Mouse (Mus musculus) liver, embryonic 11.5 days (tissue): ENCODE results near the gene Pla1a. TPM values are rescaled to one million over a fixed set of nuclear protein-coding genes. Genes with fewer than 3 reads are reported as not detected.

ENCODE experiments used
- ATAC-seq: fragments of 200-750 bp; cut with Nextera tagmentation; replicated peaks from 2 replicates; pipeline ENCODE4 v1.8.0; 2017; ENCODE audit warnings: moderate number of reproducible peaks, mild to moderate bottlenecking, moderate TSS enrichment, moderate library complexity; ENCODE audit not compliant: low FRiP score
- DNase-seq: peaks from one replicate; pipeline ENCODE4 v3.0.0-alpha.2; 2017; ENCODE audit warnings: low spot score
- H3K27ac ChIP-seq: fragments of 300-500 bp; sonication (generic); 2 replicates; pipeline ENCODE4 v1.5.1; 2014; ENCODE audit warnings: mild to moderate bottlenecking, low read depth, low read length, control low read depth
- H3K27me3 ChIP-seq: fragments of 300-500 bp; sonication (generic); replicated peaks from 2 replicates; pipeline ENCODE4 v1.6.1; 2014; ENCODE audit warnings: low read length, mixed read lengths; ENCODE audit not compliant: control insufficient read depth, insufficient read depth
- H3K36me3 ChIP-seq: fragments of 300-500 bp; sonication (generic); 2 replicates; pipeline ENCODE4 v1.6.1; 2014; ENCODE audit warnings: mild to moderate bottlenecking, low read length, moderate library complexity, mixed read lengths; ENCODE audit not compliant: control insufficient read depth, insufficient read depth
- H3K4me1 ChIP-seq: fragments of 300-500 bp; sonication (generic); replicated peaks from 2 replicates; pipeline ENCODE4 v1.6.1; 2014; ENCODE audit warnings: low read length, mixed read lengths; ENCODE audit not compliant: control insufficient read depth, insufficient read depth
- H3K4me2 ChIP-seq: fragments of 300-500 bp; sonication (generic); 2 replicates; pipeline ENCODE4 v1.6.1; 2014; ENCODE audit warnings: mild to moderate bottlenecking, control low read depth, moderate library complexity
- H3K4me3 ChIP-seq: fragments of 300-500 bp; sonication (generic); 2 replicates; pipeline ENCODE4 v1.5.1; 2014; ENCODE audit warnings: low read depth, low read length, control low read depth
- H3K9ac ChIP-seq: fragments of 300-500 bp; sonication (generic); 2 replicates; pipeline ENCODE4 v1.6.1; 2014; ENCODE audit warnings: low read depth, low read length, control low read depth
- H3K9me3 ChIP-seq: fragments of 300-500 bp; sonication (generic); 2 replicates; pipeline ENCODE4 v1.6.1; 2016; ENCODE audit warnings: low read length, inconsistent platforms, mixed read lengths; ENCODE audit not compliant: control insufficient read depth
- WGBS: fragments of 180-500 bp; shearing (Covaris S2); extraction: QIAGEN DNeasy Blood & Tissue Kit; methylation state at CpG from one replicate; pipeline ENCODE4 v1.1.7; 2014; 5-methylcytosine and 5-hydroxymethylcytosine counted together
- polyA plus RNA-seq: library from polyadenylated mRNA; unstranded; fragments of >200 nt; fragmentation: Nextera tagmentation; extraction: Ambion mirVana; gene quantifications from 2 replicates; pipeline ENCODE4 v1.2.1, GENCODE M21; 2014

Gene Pla1a
- polyA plus RNA-seq, 1 experiment from 2014 or later = 1.4 TPM

- 84% methylated on average over 3 of the region's 3 CpGs for WGBS
- Histone ChIP-seq H3K9ac (no peak overlapping the region), H3K27ac (no peak overlapping the region), H3K4me1 (peaks cover 43% of the 10 kb centered on the region), H3K36me3 (no peaks in the 10 kb centered on the region), H3K27me3 (no peaks in the 10 kb centered on the region), H3K4me3 (no peak overlapping the region), H3K9me3 (no peaks in the 10 kb centered on the region), H3K4me2 (no peak overlapping the region)
- ATAC-seq (no peak), DNase-seq (no peak)
Observed at GRCm38 (mm10) chr16:38379926-38380325, 53.0 kb downstream of the Pla1a start.

GRCm38 (mm10) chr16:38379493-38379892 lies 53.5 kb downstream of the Pla1a start:
- DNase-seq (no peak), ATAC-seq (no peak)
- H3K4me3 ChIP-seq = no peak overlapping the region
- H3K9ac ChIP-seq = no peak overlapping the region
- H3K9me3 ChIP-seq = no peaks in the 10 kb centered on the region
- WGBS = 47% methylated on average over 3 of the region's 3 CpGs
- H3K4me2 ChIP-seq = no peak overlapping the region
- no peak overlapping the region for H3K27ac ChIP-seq
- peaks cover 43% of the 10 kb centered on the region for H3K4me1 ChIP-seq
- no peaks in the 10 kb centered on the region for H3K36me3 ChIP-seq
- H3K27me3 ChIP-seq = no peaks in the 10 kb centered on the region

- Histone ChIP-seq H3K4me3 (no peak overlapping the region), H3K4me1 (peaks cover 41% of the 10 kb centered on the region), H3K36me3 (no peaks in the 10 kb centered on the region), H3K27me3 (no peaks in the 10 kb centered on the region), H3K9ac (no peak overlapping the region), H3K4me2 (no peak overlapping the region), H3K27ac (no peak overlapping the region), H3K9me3 (no peaks in the 10 kb centered on the region)
- no peak for DNase-seq
- no peak for ATAC-seq
- 40% methylated on average over 6 of the region's 6 CpGs for WGBS
Observed at GRCm38 (mm10) chr16:38379088-38379487, 53.9 kb downstream of the Pla1a start.

GRCm38 (mm10) chr16:38378591-38378990 lies 54.4 kb downstream of the Pla1a start:
- ATAC-seq (no peak), DNase-seq (no peak)
- 78% methylated on average over 6 of the region's 6 CpGs for WGBS
- H3K4me1 ChIP-seq = peaks cover 41% of the 10 kb centered on the region
- no peaks in the 10 kb centered on the region for H3K9me3 ChIP-seq
- H3K4me2 ChIP-seq = no peak overlapping the region
- H3K9ac ChIP-seq = no peak overlapping the region
- H3K27me3 ChIP-seq = no peaks in the 10 kb centered on the region
- H3K27ac ChIP-seq = no peak overlapping the region
- no peak overlapping the region for H3K4me3 ChIP-seq
- H3K36me3 ChIP-seq = no peaks in the 10 kb centered on the region

DNA sequence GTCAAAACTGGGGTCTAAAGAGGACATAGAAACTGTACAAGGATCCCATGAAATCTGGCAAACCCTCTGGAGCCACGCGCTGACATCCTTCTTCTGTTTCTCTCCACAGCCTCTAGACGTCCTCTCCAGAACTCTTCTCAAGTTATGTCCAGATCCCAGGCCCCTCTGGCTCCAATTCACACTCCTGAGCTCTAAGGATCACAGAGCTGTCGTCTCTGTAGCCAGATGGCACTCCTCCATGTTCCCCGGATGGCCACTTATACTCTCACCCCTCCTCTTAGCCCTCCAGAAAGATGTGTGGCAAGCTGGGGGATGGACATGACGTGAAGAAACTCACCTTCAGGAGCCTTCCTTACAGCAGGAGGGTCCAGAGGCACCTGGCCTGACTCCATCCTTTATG lies 55.4 kb downstream of the Pla1a start:
- Histone ChIP-seq H3K27me3 (no peaks in the 10 kb centered on the region), H3K9me3 (no peaks in the 10 kb centered on the region), H3K9ac (no peak overlapping the region), H3K36me3 (no peaks in the 10 kb centered on the region), H3K4me3 (no peak overlapping the region), H3K4me1 (peaks cover 48% of the 10 kb centered on the region), H3K27ac (no peak overlapping the region), H3K4me2 (no peak overlapping the region; the same call in 1 of the 2 replicates)
- no peak for DNase-seq
- 91% methylated on average over 6 of the region's 6 CpGs for WGBS
- ATAC-seq = no peak

GRCm38 (mm10) chr16:38376841-38377249 lies 56.1 kb downstream of the Pla1a start:
- Histone ChIP-seq H3K4me3 (peak overlapping the region; percentile 36), H3K4me1 (peaks cover 48% of the 10 kb centered on the region), H3K27me3 (no peaks in the 10 kb centered on the region), H3K27ac (peak overlapping the region; percentile 47; the same call in 1 of the 2 replicates), H3K36me3 (no peaks in the 10 kb centered on the region), H3K4me2 (peak overlapping the region; percentile 58), H3K9ac (peak overlapping the region; percentile 43), H3K9me3 (no peaks in the 10 kb centered on the region)
- ATAC-seq = no peak
- 36% methylated on average over 8 of the region's 8 CpGs for WGBS
- DNase-seq = no peak

GRCm38 (mm10) chr16:38376163-38376840 lies 56.6 kb downstream of the Pla1a start:
- ATAC-seq (no peak; the same call in 1 of the 2 replicates), DNase-seq (no peak)
- no peaks in the 10 kb centered on the region for H3K36me3 ChIP-seq
- H3K9me3 ChIP-seq = no peaks in the 10 kb centered on the region
- H3K27me3 ChIP-seq = no peaks in the 10 kb centered on the region
- H3K9ac ChIP-seq = peak overlapping the region; percentile 43
- H3K4me3 ChIP-seq = peak overlapping the region; percentile 36
- 26% methylated on average over 16 of the region's 17 CpGs for WGBS
- H3K4me2 ChIP-seq = peak overlapping the region; percentile 58
- peak overlapping the region; percentile 47; the same call in 1 of the 2 replicates for H3K27ac ChIP-seq
- peaks cover 50% of the 10 kb centered on the region for H3K4me1 ChIP-seq

GRCm38 (mm10) chr16:38375182-38375581 lies 57.8 kb downstream of the Pla1a start:
- ATAC-seq = no peak; the same call in 1 of the 2 replicates
- no peaks in the 10 kb centered on the region for H3K27me3 ChIP-seq
- H3K9ac ChIP-seq = peak overlapping the region; percentile 39
- H3K4me3 ChIP-seq = peak overlapping the region; percentile 36
- WGBS = 41% methylated on average over 7 of the region's 7 CpGs
- DNase-seq = no peak
- peaks cover 61% of the 10 kb centered on the region for H3K4me1 ChIP-seq
- no peaks in the 10 kb centered on the region for H3K36me3 ChIP-seq
- H3K4me2 ChIP-seq = peak overlapping the region; percentile 58
- H3K27ac ChIP-seq = peak overlapping the region; percentile 47; the same call in 1 of the 2 replicates
- H3K9me3 ChIP-seq = no peaks in the 10 kb centered on the region
